Mouse (Mus musculus) liver, postnatal 0 days (tissue): ENCODE results near the gene Rasa4.

ENCODE experiments used
- CTCF ChIP-seq: sonication (generic); IDR thresholded peaks from 2 replicates; pipeline ENCODE4 v1.5.1; 2016; ENCODE audit warnings: antibody characterized with exemption, low read depth
- EP300 ChIP-seq: IDR thresholded peaks from 2 replicates; pipeline ENCODE4 v1.6.1; 2016; ENCODE audit warnings: antibody characterized with exemption, low read depth, mild to moderate bottlenecking

DNA sequence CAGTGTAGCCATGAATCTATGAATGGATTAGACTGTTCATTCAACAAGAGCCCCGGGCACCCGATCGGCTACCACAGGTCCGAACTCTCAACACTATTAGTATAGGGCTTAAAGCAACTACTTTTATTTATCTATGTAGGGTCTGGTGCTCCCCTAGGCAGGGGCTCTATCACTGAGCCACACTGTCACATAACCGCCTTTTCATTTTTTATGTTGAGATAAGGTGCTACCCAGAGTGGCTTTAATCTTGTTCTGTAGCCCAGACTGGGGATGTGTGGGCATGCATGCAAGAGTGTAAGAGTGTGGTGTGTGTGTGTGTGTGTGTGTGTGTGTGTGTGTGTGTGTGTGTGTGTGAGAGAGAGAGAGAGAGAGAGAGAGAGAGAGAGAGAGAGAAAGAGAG lies 5.6 kb upstream of the Rasa4 start:
- TF ChIP-seq CTCF (no peak), EP300 (no peak)
